In the genomic region with DNA sequence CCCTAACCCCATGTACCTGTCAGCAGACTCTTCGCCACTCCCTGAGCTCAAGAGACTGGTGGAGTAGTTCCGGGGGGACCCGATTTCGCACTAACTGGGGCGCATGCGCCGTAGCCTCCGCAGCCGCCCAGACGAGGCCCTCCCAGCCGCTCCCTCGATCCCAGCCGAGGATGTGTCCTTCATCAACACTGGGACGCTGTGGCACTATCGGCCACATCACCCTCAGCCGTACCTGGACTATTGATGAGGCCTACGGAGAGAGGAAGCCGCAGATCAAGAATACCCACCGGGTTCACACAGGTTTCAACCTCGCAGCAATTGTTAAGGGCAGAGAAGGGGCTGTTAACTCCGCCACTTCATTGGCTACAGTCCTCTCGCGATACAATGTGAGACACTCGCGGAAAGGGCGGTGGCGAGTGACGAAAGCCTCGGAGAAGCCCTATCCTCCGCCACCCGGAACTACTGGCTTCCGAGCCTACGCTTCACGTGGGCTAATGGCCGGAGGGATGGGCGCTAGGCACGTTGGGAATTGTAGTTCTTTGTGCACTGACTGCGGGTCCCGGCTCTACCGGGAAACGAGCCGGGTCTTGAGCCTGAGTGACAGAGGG, we compare ENCODE assay signal across 8 mouse cellular contexts. TPM values are rescaled to one million over a fixed set of nuclear protein-coding genes. Genes with fewer than 3 reads are reported as not detected.
A peak's percentile ranks its signal among the peaks of the same experiment; 100 is the strongest.
DNase-seq lines count a peak whose midpoint lies in the region; ATAC-seq lines count a peak whose summit lies in the region.

No protein-coding gene starts in this region.

- H3K4me3 ChIP-seq in hindbrain, embryonic 15.5 days, result peak overlapping the region; percentile 98

- H3K36me3 ChIP-seq in hindbrain, embryonic 15.5 days, result peaks cover 33% of the 10 kb centered on the region

- H3K27ac ChIP-seq in hindbrain, embryonic 15.5 days (replicated peaks), result peak overlapping the region; percentile 95

- peak; percentile 96 for ATAC-seq in hindbrain, embryonic 15.5 days (ENCODE audit: low FRiP score, low read depth)

- H3K9ac ChIP-seq in hindbrain, embryonic 15.5 days, result peak overlapping the region; percentile 75

- H3K9me3 ChIP-seq in hindbrain, embryonic 15.5 days, result no peaks in the 10 kb centered on the region

- peaks cover 20% of the 10 kb centered on the region for H3K4me1 ChIP-seq in hindbrain, embryonic 15.5 days (replicated peaks)

- peak overlapping the region; percentile 94 for H3K4me2 ChIP-seq in hindbrain, embryonic 15.5 days

- under 1% methylated on average over 42 of the region's 42 CpGs for WGBS in hindbrain, embryonic 15.5 days

- peak; percentile 99 for DNase-seq in T-cell, adult 2 months (ENCODE audit: low spot score)
- peak; percentile 96 for DNase-seq in cerebellum, postnatal 36 days
- DNase-seq in frontal cortex, postnatal 36 days (ENCODE audit: low spot score in 2 of 2), result peak; percentile 98 to 99
- DNase-seq in left cerebral cortex, adult 11 months (ENCODE audit: low spot score), result peak; percentile 98
- peak; percentile 98 to 99 for DNase-seq in lung, postnatal 4 days
- DNase-seq in retina, postnatal 7 days (ENCODE audit: low read depth, low spot score), result peak; percentile 97
- peak; percentile 93 for DNase-seq in urinary bladder, adult 2 months (ENCODE audit: low spot score)

- H3K27me3 ChIP-seq in hindbrain, embryonic 15.5 days, result no peaks in the 10 kb centered on the region

RNA-seq across cellular contexts. Expression of gene Txndc9, which starts 0.7 kb away (rescaled TPM):
- polyA plus RNA-seq in hindbrain, embryonic 15.5 days (2015; fragmentation: Nextera tagmentation; extraction: Ambion mirVana), result 128 and 130 TPM in 2 replicates
- 54.7 and 55.7 TPM in 2 replicates for polyA plus RNA-seq in urinary bladder, adult 2 months (2012; rRNA removed)

RNA-seq across cellular contexts. Expression of gene Eif5b, which starts 0.8 kb away (rescaled TPM):
- polyA plus RNA-seq in hindbrain, embryonic 15.5 days (2015; fragmentation: Nextera tagmentation; extraction: Ambion mirVana), result 20.4 and 23.2 TPM in 2 replicates
- polyA plus RNA-seq in urinary bladder, adult 2 months (2012; rRNA removed), result 26.0 and 35.1 TPM in 2 replicates

RNA-seq across cellular contexts. Expression of gene Lyg1, which starts 39.4 kb away (rescaled TPM):
- polyA plus RNA-seq in hindbrain, embryonic 15.5 days (2015; fragmentation: Nextera tagmentation; extraction: Ambion mirVana), result not detected in 2 replicates
- not detected in 2 replicates for polyA plus RNA-seq in urinary bladder, adult 2 months (2012; rRNA removed)

Comparison
In these comparisons a context has a peak if more than half of its experiments do, and no peak if none do; other contexts are left out.
1. Peak in every context shown above with its lines: DNase-seq, ATAC-seq, H3K4me3 ChIP-seq and H3K27ac ChIP-seq.